Mouse (Mus musculus): ENCODE results near the gene Tmem232.
"Not testable (repeated sequence)": the region's sequence is repeated elsewhere in the genome, so short reads cannot be mapped to it uniquely, and the experiment has no call there.

Gene Tmem232

DNA sequence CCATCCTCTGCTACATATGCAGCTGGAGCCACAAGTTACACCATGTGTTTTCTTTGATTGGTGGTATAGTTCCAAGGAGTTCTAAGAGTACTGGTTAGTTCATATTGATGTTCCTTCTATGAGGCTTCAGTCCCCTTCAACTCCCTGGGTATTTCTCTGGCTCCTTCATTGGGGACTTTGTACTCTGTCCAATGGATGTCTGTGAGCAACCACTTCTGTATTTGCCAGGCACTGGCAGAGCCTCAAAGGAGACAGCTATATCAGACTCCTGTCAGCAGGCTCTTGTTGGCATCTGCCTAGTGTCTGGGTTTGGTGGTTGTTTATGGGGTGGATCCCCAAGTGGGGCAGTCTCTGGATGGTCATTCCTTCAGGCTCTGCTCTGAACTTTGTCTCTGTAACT is 8.2 kb downstream of the Tmem232 start:
- DNase-seq (ENCODE audit: low spot score in 2 of 2) = not testable (repeated sequence)

- no peak for DNase-seq (ENCODE audit: low spot score in 2 of 2)
Observed at GRCm38 (mm10) chr17:65527529-65527928, 13.1 kb downstream of the Tmem232 start.

DNA sequence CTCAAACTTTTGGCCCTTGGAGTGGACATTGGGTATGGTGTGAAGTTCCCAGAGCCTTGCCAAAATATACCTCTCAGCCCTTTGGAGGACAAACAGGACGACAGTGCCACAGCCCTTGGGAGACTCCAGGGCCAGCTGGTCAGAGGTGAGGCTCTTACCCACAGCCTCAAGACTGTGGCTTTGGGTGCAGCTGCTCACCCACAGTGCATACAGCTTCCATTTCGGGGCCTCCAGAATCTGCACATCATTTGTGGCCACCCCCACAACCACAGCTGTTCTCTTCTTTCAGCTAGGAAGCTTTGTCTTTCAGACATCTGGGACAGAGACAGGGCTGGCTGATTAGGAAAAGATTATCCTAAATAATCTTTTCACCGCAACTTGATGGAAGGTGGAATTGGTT is 27.1 kb downstream of the Tmem232 start:
- no peak for DNase-seq (ENCODE audit: low spot score in 2 of 2)

DNA sequence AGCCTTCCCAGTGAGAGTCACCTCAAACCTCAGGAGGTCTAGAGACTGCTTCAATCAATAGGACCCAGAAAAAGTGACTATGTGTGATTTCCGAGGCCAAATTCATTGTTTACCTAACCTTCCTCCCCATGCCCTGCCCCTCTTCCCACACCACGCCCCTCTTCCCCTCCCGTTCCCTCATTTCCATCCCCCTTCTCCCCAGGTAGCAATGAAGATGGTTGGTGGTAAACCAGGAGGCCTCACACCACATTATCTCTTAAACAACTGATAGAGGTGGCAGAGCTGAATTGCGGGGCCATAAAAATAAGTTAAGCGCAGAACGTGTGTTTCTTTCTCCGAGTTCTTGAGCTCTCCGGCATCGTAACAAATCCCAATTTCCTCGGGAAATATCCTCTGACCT is 55.9 kb downstream of the Tmem232 start:
- no peak for DNase-seq (ENCODE audit: low spot score in 2 of 2)

DNA sequence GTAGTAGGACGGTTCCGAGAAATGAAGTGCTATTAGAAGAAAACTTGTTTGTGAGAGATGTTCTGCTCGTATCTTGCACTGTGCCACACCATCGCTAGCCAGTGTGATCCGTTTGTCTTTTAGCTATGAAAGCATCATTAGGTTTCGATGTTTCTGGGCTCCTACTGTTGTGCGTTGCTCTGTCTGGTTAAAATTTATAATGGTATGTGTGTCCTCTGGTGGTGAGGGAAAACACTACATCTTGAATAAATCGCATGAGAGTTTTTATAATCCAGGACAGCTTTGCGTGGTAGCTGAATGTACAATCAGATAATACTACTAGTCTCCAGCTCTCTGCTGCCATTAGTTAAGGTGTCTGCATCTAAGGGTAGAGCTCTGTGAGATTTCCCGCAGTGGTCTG is 63.8 kb downstream of the Tmem232 start:
- DNase-seq (ENCODE audit: low spot score in 2 of 2) = no peak

DNA sequence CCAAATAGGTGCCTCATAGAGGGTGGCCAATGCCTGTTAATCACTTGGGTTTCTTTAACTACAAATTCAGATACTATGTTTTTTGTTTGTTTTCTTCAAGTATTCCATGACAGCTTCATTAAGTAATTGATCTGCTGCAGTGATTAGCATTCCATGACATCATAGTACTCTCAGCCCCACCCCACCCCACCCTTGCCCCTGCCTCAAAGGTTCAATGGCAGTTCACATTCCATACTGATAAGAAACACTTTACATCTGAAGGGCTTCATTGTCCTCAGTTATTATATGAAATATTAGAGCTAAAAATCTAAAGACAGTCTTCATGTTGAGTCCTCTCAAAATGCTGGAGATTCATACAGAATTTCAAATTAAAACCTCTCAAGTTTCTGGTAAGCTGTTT is 89.8 kb downstream of the Tmem232 start:
- no peak for DNase-seq (ENCODE audit: low spot score in 2 of 2)

DNA sequence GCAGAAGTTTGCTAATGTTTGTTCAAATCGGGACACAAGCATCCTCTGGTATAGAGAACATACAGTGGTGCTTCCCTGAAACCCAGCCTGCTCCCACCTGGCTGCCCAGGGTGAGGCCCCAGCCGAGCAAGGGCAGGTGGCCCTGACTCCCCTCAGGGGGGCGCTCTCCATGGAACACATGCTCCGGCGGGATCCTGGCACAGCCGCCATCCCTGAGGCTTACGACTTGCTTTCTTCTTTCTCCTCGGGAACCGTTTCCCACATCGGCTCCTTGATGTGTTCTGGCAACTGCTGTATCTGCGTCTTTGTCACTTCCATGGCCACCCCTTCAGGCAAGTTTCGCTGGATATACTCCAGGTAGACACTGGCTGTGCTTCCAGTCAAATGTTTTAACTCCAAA is 102.7 kb downstream of the Tmem232 start:
- not testable (repeated sequence) for DNase-seq (ENCODE audit: low spot score in 2 of 2)

GRCm38 (mm10) chr17:65419124-65419523 is 121.5 kb downstream of the Tmem232 start:
- no peak for DNase-seq (ENCODE audit: low spot score in 2 of 2)

- no peak for DNase-seq (ENCODE audit: low spot score in 2 of 2)
Observed at GRCm38 (mm10) chr17:65405309-65405708, 135.3 kb downstream of the Tmem232 start.

DNA sequence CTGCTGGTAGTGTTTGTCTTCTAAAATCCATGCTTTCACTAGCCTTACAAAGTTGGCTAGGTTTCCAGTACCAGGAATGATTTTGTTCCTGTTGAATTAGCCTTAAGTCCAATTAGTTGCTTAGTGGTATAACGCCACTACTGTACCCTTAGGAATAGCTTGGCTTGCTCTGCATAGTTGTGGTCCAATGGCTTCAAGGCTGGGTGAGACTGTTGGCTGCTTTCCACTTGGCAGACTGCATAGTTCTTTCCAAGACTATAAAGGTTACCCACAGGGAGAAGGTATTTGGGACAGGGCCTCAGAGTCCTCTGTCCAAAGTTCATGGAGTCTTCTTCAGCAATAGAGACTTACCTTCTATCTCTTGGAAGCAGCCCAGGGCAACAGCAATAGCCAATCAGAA is 139.7 kb downstream of the Tmem232 start:
- DNase-seq (ENCODE audit: low spot score in 2 of 2) = no peak

GRCm38 (mm10) chr17:65384411-65384962 is 156.1 kb downstream of the Tmem232 start:
- no peak for DNase-seq (ENCODE audit: low spot score in 2 of 2)

DNA sequence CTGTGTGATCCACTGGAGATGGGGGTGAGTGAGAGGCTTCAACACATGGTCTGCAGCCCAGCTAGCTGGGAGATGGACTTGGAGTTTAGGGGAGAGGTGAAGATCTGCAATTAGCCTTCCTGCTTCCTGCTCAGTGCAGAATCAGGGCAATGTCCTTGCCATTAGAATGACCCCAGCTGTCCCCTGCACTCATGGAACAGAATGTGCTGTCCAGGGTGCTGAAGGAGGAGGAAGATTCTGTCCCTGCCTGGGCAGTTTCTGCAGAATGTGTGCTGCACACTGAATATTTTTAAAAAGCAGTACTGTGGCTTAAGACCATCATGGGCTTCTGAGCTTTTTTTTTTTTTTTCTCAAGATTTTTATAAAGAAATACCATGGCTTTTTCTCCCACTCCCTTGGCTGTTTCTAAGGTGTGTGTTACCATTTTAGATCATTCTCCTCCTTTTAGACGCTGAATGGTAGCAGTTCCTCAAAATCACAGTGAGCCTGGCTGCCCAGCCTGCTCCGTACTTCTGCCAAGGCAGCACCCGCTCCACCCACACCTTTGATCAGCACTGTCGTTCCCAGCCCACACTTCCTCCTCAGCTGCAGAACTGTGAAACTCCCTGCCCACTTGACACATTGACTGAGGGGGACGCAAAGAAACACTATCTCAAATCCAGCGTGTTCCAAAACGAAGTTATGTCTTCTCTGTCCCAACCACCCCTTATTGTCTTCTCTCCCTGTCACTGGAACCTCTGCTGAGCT is 170.4 kb downstream of the Tmem232 start:
- peak; percentile 41 to 53 for DNase-seq (ENCODE audit: low spot score in 2 of 2)

DNA sequence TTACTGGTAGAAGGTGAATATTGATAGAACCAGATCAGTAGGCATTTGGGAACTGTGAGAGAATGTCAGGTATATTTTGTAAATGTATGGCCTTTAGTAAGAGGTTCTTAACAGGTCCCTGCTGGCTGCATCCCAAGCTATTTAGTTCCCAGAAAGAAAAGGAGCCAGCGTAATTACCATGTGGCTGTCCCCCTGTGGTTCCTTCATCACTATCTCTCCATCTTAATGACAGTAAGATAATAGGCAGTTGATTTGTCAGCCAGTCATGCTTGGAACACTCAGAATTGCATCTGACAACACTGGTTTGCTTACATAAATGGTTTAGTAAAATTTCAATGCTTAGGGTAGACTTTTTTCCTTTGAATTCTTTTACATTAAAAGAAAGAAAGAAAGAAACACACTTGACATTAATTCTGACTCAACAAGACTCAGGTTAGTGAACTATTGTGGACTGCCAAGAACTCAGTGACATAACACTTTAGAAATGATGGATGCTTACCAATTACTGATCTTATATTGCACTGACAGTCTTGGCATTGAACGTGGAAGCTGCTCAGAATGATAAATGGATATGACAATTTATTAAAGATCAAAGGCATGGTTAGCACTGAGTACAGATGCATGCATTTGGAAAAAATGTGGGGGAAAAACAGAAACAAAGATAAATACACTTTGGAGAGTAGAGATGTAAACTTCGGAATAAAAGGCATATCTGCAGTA is 174.9 kb downstream of the Tmem232 start:
- no peak for DNase-seq (ENCODE audit: low spot score in 2 of 2)

GRCm38 (mm10) chr17:65351836-65352235 is 188.7 kb downstream of the Tmem232 start:
- DNase-seq (ENCODE audit: low spot score in 2 of 2) = peak in 1 of 2 experiments; percentile 10

DNA sequence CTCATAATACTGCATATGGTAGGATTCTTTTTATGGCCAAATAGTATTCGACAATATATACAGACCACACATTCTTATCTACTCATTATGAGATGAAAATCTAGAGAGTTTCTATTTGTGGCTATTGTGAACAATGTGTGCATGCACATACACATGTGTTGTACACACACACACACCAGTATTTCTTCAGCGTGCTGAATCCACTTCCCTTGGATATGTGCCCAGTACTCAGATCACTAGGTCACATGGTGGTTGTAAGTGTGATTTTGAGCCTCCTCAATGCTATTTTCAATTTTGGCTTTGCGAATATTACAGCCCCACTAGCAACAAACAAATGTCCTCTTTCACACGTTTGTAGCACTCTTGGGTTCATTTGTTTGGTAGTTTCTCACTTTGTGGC is 200.6 kb downstream of the Tmem232 start:
- no peak for DNase-seq (ENCODE audit: low spot score in 2 of 2)

DNA sequence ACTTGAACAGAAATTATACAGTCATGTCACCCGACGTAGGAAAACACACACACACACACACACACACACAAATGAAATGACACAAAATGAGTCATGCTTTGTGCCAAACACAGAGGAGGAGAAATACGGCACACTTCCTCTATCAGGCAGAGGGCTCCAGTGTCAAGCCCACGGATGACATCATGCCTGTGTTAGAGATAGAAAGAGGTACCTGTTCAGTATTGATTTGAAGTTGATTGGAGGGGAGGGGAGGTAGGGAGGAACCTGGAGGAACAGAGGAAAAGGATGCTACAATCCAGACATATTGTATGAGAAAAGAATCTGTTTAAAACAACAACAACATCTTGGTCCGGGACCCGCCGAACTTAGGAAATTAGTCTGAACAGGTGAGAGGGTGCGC is 209.8 kb downstream of the Tmem232 start:
- DNase-seq (ENCODE audit: low spot score in 2 of 2) = no peak

- DNase-seq (ENCODE audit: low spot score in 2 of 2) = peak; percentile 11 to 21
Observed at GRCm38 (mm10) chr17:65325249-65325648, 215.3 kb downstream of the Tmem232 start.

DNA sequence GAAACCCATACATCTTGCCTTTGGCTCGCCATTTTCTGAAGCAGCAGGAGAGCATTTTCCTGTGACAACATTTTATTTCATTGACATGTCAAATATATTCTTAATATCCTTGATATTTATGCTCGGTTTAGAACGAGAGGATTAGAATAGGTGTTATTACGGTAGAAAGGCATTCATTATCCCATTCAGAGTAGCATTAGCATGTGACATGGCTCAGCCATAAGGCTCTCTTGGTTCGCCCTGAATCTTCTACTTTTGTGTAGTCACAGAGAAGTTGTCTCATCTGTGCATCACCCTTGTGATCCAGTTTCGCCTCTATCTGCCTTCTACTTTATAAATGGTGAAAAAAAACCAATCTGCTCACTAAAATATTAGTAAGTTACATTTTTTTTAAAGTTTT is 220.0 kb downstream of the Tmem232 start:
- DNase-seq (ENCODE audit: low spot score in 2 of 2) = no peak

GRCm38 (mm10) chr17:65299946-65300345 is 240.6 kb downstream of the Tmem232 start:
- DNase-seq (ENCODE audit: low spot score in 2 of 2) = no peak

DNA sequence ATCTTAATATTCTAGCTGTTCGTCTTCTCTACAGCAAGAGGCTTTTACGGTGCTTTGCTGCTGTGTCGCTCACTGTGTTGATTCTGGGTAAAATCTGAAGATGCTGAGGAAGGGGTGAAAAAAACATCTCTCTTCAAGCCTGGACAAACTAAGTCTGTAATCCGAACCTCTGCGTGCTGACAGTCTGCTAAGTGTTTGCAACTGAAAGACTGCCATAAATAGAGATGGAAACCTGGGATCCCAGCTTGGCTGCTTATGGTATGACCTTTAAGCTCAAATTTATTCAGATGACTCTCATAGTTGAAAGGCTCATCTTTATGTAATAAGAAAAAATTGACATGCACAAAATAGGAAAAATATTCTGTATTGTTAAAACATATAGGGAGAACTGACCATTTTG is 242.8 kb downstream of the Tmem232 start:
- DNase-seq (ENCODE audit: low spot score in 2 of 2) = no peak

- peak; percentile 6 to 17 for DNase-seq (ENCODE audit: low spot score in 2 of 2)
Observed at GRCm38 (mm10) chr17:65252160-65252559, 288.4 kb downstream of the Tmem232 start.

GRCm38 (mm10) chr17:65250261-65250660 is 290.3 kb downstream of the Tmem232 start:
- DNase-seq (ENCODE audit: low spot score in 2 of 2) = no peak

GRCm38 (mm10) chr17:65243716-65244115 is 296.9 kb downstream of the Tmem232 start:
- no peak for DNase-seq (ENCODE audit: low spot score in 2 of 2)
